Mouse (Mus musculus): ENCODE data around the gene Hs2st1. TPM values are rescaled to one million over a fixed set of nuclear protein-coding genes. Genes with fewer than 3 reads are reported as not detected.

The Hs2st1 gene
- total RNA-seq, 2 experiments from 2014 or later, result 62.0 to 62.4 TPM

Other genes starting within 250 kb of the Hs2st1 start
- 100 to 1,000 TPM; 274 to 290 TPM for gene Selenof, start 123 bp upstream of the Hs2st1 start, total RNA-seq (2021)
- gene Sh3glb1, start 150.2 kb upstream of the Hs2st1 start, total RNA-seq (2021), result 100 to 1,000 TPM; 107 to 113 TPM
- under 1 TPM; 0.67 to 0.88 TPM for gene Clca3a1, start 190.8 kb upstream of the Hs2st1 start, total RNA-seq (2021)
- under 1 TPM; 0.63 to 0.69 TPM for gene Clca3a2, start 249.3 kb upstream of the Hs2st1 start, total RNA-seq (2021)